Mouse (Mus musculus) pancreas, adult 10 weeks (tissue): ENCODE data around the gene Gm11559. TPM values are rescaled to one million over a fixed set of nuclear protein-coding genes. Genes with fewer than 3 reads are reported as not detected.

Source experiments
- polyA plus RNA-seq: library from polyadenylated mRNA; stranded (reverse); fragments of 350-450 nt; fragmentation: Illumina TruSeq; extraction: RNeasy Lipid Tissue Mini Kit (QIAGEN cat#74804); gene quantifications from one replicate; pipeline ENCODE4 v1.2.3, GENCODE M21; 2015; ENCODE audit warnings: low read depth, low replicate concordance; ENCODE audit not compliant: insufficient read depth

The Gm11559 gene
- polyA plus RNA-seq = not detected

DNA sequence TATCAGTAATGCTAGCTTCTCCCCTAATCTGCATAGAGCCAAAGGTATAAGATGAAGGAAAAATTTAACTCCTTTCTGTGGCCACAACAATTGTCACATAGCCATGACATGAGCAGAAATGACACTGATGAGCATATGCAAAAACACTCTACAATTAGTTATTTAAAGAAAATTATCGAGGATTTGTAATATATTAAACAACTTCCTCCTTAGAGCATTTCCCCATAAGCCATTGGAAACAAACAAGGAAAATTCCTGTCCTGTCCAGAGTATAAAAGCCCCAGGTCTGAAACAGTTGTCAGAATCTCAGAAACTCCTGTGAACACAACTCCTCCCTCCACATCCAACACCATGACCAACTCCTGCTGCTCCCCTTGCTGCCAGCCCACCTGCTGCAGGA lies at the start of gene Gm11559:
Gene Gm11559, plus strand, starts transcription at position 301 of the 400 bp plus-strand sequence.

DNA sequence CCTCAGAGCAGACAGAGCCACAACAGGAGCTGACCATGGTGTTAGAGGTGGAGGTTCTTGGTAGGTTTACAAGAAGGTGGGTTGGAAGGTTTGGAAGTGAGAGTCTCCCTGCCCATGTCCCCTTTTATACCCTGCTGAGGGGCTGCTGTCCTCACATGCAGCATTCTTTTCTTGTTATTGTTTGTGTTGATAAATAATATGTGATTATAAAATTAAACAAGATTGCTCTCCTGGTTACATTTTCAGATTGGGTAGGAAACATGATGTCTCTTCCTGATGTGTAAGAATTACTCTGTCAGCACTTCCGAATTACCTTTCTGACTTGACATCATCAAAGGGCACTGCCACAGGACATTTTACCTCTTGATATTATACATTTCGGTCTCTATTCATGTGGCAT lies 48.7 kb upstream of the Gm11559 start, which contains the start of gene Gm11564:
Gene Gm11564, minus strand, starts transcription at position 101 of the 400 bp plus-strand sequence.

DNA sequence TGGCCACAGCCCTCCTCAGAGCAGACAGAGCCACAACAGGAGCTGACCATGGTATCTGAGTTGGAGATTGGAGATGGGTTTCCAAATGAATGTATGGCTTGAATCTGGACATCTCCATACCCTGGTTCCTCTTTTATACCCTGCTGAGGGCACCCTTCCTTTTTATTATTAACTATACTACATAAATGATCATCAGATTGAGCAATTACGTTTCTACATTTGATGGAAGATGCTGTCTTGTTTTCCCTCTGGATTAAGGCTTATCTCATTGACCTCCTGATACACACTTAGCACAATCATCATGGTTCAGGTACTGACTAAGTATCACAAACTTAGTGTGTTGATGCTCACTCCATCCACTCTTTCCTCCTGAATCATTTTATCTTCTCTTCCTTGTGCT lies 26.3 kb upstream of the Gm11559 start, which contains the start of gene 2300003K06Rik:
Gene 2300003K06Rik, minus strand, starts transcription at position 101 of the 400 bp plus-strand sequence.

DNA sequence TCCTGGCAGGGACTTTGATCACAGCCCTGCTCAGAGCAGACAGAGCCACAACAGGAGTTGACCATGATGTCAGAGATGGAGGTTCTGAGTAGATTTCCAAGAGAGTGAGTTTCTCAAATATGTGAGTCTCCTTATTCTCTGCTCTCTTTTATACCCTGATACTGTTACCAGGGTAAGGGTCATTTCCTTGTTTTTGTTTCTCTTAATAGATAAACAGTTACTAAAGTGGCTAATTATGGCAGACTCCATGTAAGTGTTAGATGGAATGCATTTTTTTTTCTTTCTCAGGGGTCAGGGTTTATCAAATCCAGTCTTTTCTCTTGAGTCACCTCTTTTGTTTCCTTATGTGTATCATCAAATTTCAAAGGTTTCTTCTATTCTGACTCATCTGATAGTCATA lies 12.8 kb upstream of the Gm11559 start, which contains the start of gene Krtap4-16:
Gene Krtap4-16, minus strand, starts transcription at position 101 of the 400 bp plus-strand sequence.

DNA sequence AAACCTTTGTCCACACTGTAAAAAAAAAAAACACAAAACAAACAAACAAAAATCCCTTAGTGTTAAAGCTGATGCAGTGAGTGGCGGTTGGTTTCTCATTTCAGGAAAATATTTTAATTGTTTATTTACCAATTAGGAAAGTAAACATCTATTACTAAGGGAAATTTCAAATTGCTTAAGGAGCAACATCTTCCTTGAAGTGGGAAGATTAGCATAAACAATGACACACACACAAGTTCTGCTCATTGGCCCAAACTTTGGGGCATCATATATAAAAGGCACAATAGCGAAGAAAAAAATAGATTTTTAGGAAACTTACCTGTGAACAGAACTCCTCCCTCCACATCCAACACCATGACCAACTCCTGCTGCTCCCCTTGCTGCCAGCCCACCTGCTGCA lies 6.7 kb upstream of the Gm11559 start, which contains the start of gene Gm11568:
Gene Gm11568, plus strand, starts transcription at position 301 of the 400 bp plus-strand sequence.

DNA sequence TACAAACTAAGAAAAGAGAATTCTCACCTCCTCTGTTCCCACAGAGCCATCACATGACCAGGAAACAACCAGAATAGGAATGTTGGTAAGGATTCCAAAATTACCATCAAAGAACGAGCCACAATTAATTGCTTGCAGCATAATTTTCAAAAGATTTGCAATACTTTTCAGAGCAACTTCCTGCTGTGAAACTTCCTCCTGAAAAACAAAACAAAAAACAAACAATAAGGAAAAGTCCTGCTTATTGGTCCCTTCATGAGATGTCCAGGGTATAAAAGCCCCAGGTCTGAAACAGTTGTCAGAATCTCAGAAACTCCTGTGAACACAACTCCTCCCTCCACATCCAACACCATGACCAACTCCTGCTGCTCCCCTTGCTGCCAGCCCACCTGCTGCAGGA lies 8.8 kb downstream of the Gm11559 start, which contains the start of gene Krtap9-1:
Gene Krtap9-1, plus strand, starts transcription at position 301 of the 400 bp plus-strand sequence.

DNA sequence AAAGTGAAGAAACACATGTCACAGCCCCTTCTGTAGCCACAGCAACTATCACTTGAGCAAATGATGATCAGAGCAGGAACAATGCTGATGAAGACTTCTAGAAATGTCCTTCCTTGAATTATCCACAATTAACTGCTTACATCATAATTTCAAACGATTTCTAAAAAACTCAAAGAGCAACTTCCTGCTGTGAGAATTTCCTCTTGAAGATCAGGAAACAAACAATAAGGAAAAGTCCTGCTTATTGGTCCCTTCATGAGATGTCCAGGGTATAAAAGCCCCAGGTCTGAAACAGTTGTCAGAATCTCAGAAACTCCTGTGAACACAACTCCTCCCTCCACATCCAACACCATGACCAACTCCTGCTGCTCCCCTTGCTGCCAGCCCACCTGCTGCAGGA lies 14.6 kb downstream of the Gm11559 start, which contains the start of gene Gm11567:
Gene Gm11567, plus strand, starts transcription at position 301 of the 400 bp plus-strand sequence.

DNA sequence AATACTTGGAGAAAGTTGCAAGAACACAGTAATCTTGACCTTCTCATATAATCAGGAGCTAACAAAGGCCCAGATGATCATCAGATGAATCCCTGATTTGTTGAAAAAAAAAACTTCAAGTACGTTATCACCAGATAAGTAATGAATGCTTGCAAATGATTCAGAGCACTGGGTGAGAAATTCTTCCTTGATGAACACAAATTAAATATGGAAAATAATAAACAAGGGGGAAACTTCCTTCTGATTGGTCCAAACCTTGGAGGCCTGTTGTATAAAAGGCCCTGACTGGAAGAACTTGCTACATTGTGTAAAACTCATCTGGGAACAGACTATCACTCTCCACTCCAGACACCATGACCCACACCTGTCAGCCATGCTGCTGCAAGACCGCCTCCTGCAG lies 43.3 kb downstream of the Gm11559 start, which contains the start of gene Krtap31-1:
Gene Krtap31-1, plus strand, starts transcription at position 301 of the 400 bp plus-strand sequence.

DNA sequence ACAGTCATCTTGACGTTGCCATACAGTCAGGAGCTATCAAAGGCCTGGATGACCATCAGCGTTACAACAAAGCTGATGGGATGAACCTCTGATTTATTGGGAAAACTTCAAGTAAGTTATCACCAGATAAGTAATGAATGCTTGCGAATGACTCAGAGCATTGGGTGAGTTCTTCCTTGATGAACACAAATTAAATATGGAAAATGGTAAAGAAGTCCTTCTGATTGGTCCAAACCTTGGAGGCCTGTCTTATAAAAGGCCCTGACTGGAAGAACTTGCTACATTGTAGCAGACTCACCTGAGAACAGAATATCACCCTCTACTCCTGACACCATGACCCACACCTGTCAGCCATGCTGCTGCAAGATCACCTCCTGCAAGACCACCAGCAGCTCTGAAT lies 50.2 kb downstream of the Gm11559 start, which contains the start of gene Gm11565:
Gene Gm11565, plus strand, starts transcription at position 301 of the 400 bp plus-strand sequence.

Other genes with a start within 250 kb of the Gm11559 start
- not detected for gene Krtap2-4, start 249.6 kb upstream of the Gm11559 start, polyA plus RNA-seq
- gene Gm11562, start 244.0 kb upstream of the Gm11559 start, polyA plus RNA-seq = not detected
- gene Krtap4-1, start 236.2 kb upstream of the Gm11559 start, polyA plus RNA-seq = not detected
- not detected for gene Krtap4-2, start 229.4 kb upstream of the Gm11559 start, polyA plus RNA-seq
- gene Krtap4-7, start 220.4 kb upstream of the Gm11559 start, polyA plus RNA-seq = not detected
- gene Gm11555, start 214.2 kb upstream of the Gm11559 start, polyA plus RNA-seq = not detected
- not detected for gene Gm11563, start 205.5 kb upstream of the Gm11559 start, polyA plus RNA-seq
- not detected for gene Krtap4-6, start 198.5 kb upstream of the Gm11559 start, polyA plus RNA-seq
- not detected for gene Gm14190, start 173.7 kb upstream of the Gm11559 start, polyA plus RNA-seq
- gene Gm14180, start 130.2 kb upstream of the Gm11559 start, polyA plus RNA-seq = not detected
- gene Gm11595, start 91.6 kb upstream of the Gm11559 start, polyA plus RNA-seq = not detected
- gene Krtap4-8, start 83.8 kb upstream of the Gm11559 start, polyA plus RNA-seq = not detected
- not detected for gene Krtap4-9, start 79.3 kb upstream of the Gm11559 start, polyA plus RNA-seq
- not detected for gene Gm11596, start 71.0 kb upstream of the Gm11559 start, polyA plus RNA-seq
- gene Gm11569, start 65.5 kb upstream of the Gm11559 start, polyA plus RNA-seq = not detected
- gene Gm11554, start 60.0 kb upstream of the Gm11559 start, polyA plus RNA-seq = not detected
- gene Krtap4-13, start 54.6 kb upstream of the Gm11559 start, polyA plus RNA-seq = not detected
- not detected for gene Gm11564, start 48.8 kb upstream of the Gm11559 start, polyA plus RNA-seq
- not detected for gene 2300003K06Rik, start 26.4 kb upstream of the Gm11559 start, polyA plus RNA-seq
- gene Krtap4-16, start 12.9 kb upstream of the Gm11559 start, polyA plus RNA-seq = not detected
- gene Gm11568, start 6.6 kb upstream of the Gm11559 start, polyA plus RNA-seq = not detected
- gene Krtap9-1, start 8.9 kb downstream of the Gm11559 start, polyA plus RNA-seq = not detected
- gene Gm11567, start 14.7 kb downstream of the Gm11559 start, polyA plus RNA-seq = not detected
- not detected for gene Krtap31-1, start 43.4 kb downstream of the Gm11559 start, polyA plus RNA-seq
- gene Gm11565, start 50.3 kb downstream of the Gm11559 start, polyA plus RNA-seq = not detected
- not detected for gene Krtap31-2, start 71.8 kb downstream of the Gm11559 start, polyA plus RNA-seq
- not detected for gene Krtap9-5, start 84.0 kb downstream of the Gm11559 start, polyA plus RNA-seq
- gene Krtap29-1, start 114.6 kb downstream of the Gm11559 start, polyA plus RNA-seq = not detected
- not detected for gene Krtap16-1, start 122.1 kb downstream of the Gm11559 start, polyA plus RNA-seq
- gene Krtap17-1, start 129.5 kb downstream of the Gm11559 start, polyA plus RNA-seq = not detected
- not detected for gene Krt33a, start 151.7 kb downstream of the Gm11559 start, polyA plus RNA-seq
- not detected for gene Krt33b, start 165.4 kb downstream of the Gm11559 start, polyA plus RNA-seq
- gene Krt34, start 177.1 kb downstream of the Gm11559 start, polyA plus RNA-seq = not detected
- not detected for gene Krt31, start 186.1 kb downstream of the Gm11559 start, polyA plus RNA-seq
- gene Krt32, start 223.8 kb downstream of the Gm11559 start, polyA plus RNA-seq = not detected
- not detected for gene Krt35, start 231.8 kb downstream of the Gm11559 start, polyA plus RNA-seq
- gene Krt36, start 241.2 kb downstream of the Gm11559 start, polyA plus RNA-seq = not detected